Mouse (Mus musculus) testis, adult 2 months (tissue): ENCODE results near the gene Tnr. TPM values are rescaled to one million over a fixed set of nuclear protein-coding genes. Genes with fewer than 3 reads are reported as not detected.

ENCODE experiments used
- H3K27ac ChIP-seq: fragments of 200-500 bp; 2 replicates; pipeline ENCODE4 v1.5.1; 2012; ENCODE audit warnings: low read depth, low read length; ENCODE audit not compliant: control insufficient read depth, insufficient read depth
- H3K27me3 ChIP-seq: fragments of 200-500 bp; 2 replicates; pipeline ENCODE4 v1.6.1; 2012; ENCODE audit warnings: mild to moderate bottlenecking, low read length, moderate library complexity; ENCODE audit not compliant: control insufficient read depth, insufficient read depth
- H3K36me3 ChIP-seq: fragments of 200-500 bp; 2 replicates; pipeline ENCODE4 v1.6.1; 2012; ENCODE audit warnings: mild to moderate bottlenecking, low read length; ENCODE audit not compliant: control insufficient read depth, insufficient read depth
- H3K4me1 ChIP-seq: fragments of 200-500 bp; 2 replicates; pipeline ENCODE4 v1.6.1; 2012; ENCODE audit warnings: low read length; ENCODE audit not compliant: control insufficient read depth, insufficient read depth
- H3K4me3 ChIP-seq: fragments of 200-500 bp; 2 replicates; pipeline ENCODE4 v1.5.1; 2012; ENCODE audit warnings: low read depth, mild to moderate bottlenecking, low read length, moderate library complexity, mixed read lengths; ENCODE audit not compliant: control insufficient read depth
- CTCF ChIP-seq: fragments of 200-500 bp; IDR thresholded peaks from 2 replicates; pipeline ENCODE4 v1.5.1; 2012; ENCODE audit warnings: low read depth, mild to moderate bottlenecking, inconsistent platforms, low read length, moderate library complexity; ENCODE audit not compliant: control insufficient read depth, insufficient read depth, insufficient replicate concordance
- POLR2A ChIP-seq: fragments of 200-500 bp; IDR thresholded peaks from 2 replicates; pipeline ENCODE4 v1.6.1; 2012; ENCODE audit warnings: low read depth, mild to moderate bottlenecking, inconsistent platforms, low read length, moderate library complexity; ENCODE audit not compliant: control insufficient read depth
- polyA plus RNA-seq: library from polyadenylated mRNA; depleted of rRNA; stranded (reverse); fragments of >200 nt; gene quantifications from 2 replicates; pipeline ENCODE4 v1.2.3, GENCODE M21; 2012

The Tnr gene
- polyA plus RNA-seq, 1 experiment: 0.05 TPM

- no peaks in the 10 kb centered on the region for H3K36me3 ChIP-seq
- TF ChIP-seq POLR2A (no peak), CTCF (no peak)
- H3K4me1 ChIP-seq: peaks cover 5% of the 10 kb centered on the region; the same call in 1 of the 2 replicates
- no peak overlapping the region for H3K4me3 ChIP-seq
- no peaks in the 10 kb centered on the region for H3K27me3 ChIP-seq
- no peak overlapping the region for H3K27ac ChIP-seq
These were observed 205.7 kb downstream of the Tnr start for GRCm38 (mm10) chr1:159729270-159729669.

GRCm38 (mm10) chr1:159730826-159731225 lies 207.3 kb downstream of the Tnr start:
- Histone ChIP-seq H3K27me3 (no peaks in the 10 kb centered on the region), H3K36me3 (no peaks in the 10 kb centered on the region), H3K4me1 (peaks cover under 1% of the 10 kb centered on the region; the same call in 1 of the 2 replicates), H3K27ac (no peak overlapping the region), H3K4me3 (no peak overlapping the region)
- no peak for TF ChIP-seq CTCF
- no peak for TF ChIP-seq POLR2A

- no peak for TF ChIP-seq POLR2A
- no peak for TF ChIP-seq CTCF
- Histone ChIP-seq H3K36me3 (no peaks in the 10 kb centered on the region), H3K27me3 (no peaks in the 10 kb centered on the region), H3K27ac (no peak overlapping the region), H3K4me3 (no peak overlapping the region), H3K4me1 (no peaks in the 10 kb centered on the region)
These were observed 211.5 kb downstream of the Tnr start for GRCm38 (mm10) chr1:159735099-159735498.

GRCm38 (mm10) chr1:159739478-159739877 lies 215.9 kb downstream of the Tnr start:
- Histone ChIP-seq H3K27me3 (no peaks in the 10 kb centered on the region), H3K4me3 (no peak overlapping the region)
- TF ChIP-seq CTCF (no peak), POLR2A (no peak)

GRCm38 (mm10) chr1:159741237-159742002 lies 217.9 kb downstream of the Tnr start:
- Histone ChIP-seq H3K27me3 (no peaks in the 10 kb centered on the region), H3K36me3 (no peaks in the 10 kb centered on the region), H3K4me3 (no peak overlapping the region), H3K4me1 (no peaks in the 10 kb centered on the region), H3K27ac (no peak overlapping the region)
- no peak for TF ChIP-seq CTCF
- no peak for TF ChIP-seq POLR2A

More at GRCm38 (mm10) chr1:159739478-159739877, 215.9 kb downstream of the Tnr start:
- H3K36me3 ChIP-seq: no peaks in the 10 kb centered on the region
- H3K4me1 ChIP-seq: no peaks in the 10 kb centered on the region
- no peak overlapping the region for H3K27ac ChIP-seq

GRCm38 (mm10) chr1:159742003-159742274 lies 218.4 kb downstream of the Tnr start:
- no peaks in the 10 kb centered on the region for H3K4me1 ChIP-seq
- H3K27ac ChIP-seq: no peak overlapping the region
- no peak for TF ChIP-seq CTCF
- TF ChIP-seq POLR2A: no peak
- no peaks in the 10 kb centered on the region for H3K27me3 ChIP-seq
- H3K36me3 ChIP-seq: no peaks in the 10 kb centered on the region
- H3K4me3 ChIP-seq: no peak overlapping the region

GRCm38 (mm10) chr1:159743744-159744253 lies 220.2 kb downstream of the Tnr start:
- TF ChIP-seq POLR2A (no peak), CTCF (no peak)
- H3K27me3 ChIP-seq: no peaks in the 10 kb centered on the region
- no peak overlapping the region for H3K4me3 ChIP-seq
- no peaks in the 10 kb centered on the region for H3K4me1 ChIP-seq
- no peak overlapping the region for H3K27ac ChIP-seq
- no peaks in the 10 kb centered on the region for H3K36me3 ChIP-seq

- Histone ChIP-seq H3K27ac (no peak overlapping the region), H3K36me3 (no peaks in the 10 kb centered on the region), H3K4me1 (no peaks in the 10 kb centered on the region), H3K4me3 (no peak overlapping the region), H3K27me3 (no peaks in the 10 kb centered on the region)
- TF ChIP-seq POLR2A: no peak
- TF ChIP-seq CTCF: no peak
These were observed 221.7 kb downstream of the Tnr start for GRCm38 (mm10) chr1:159745311-159745710.
